10 mouse cellular contexts compared by ENCODE assay signal in the genomic region with DNA sequence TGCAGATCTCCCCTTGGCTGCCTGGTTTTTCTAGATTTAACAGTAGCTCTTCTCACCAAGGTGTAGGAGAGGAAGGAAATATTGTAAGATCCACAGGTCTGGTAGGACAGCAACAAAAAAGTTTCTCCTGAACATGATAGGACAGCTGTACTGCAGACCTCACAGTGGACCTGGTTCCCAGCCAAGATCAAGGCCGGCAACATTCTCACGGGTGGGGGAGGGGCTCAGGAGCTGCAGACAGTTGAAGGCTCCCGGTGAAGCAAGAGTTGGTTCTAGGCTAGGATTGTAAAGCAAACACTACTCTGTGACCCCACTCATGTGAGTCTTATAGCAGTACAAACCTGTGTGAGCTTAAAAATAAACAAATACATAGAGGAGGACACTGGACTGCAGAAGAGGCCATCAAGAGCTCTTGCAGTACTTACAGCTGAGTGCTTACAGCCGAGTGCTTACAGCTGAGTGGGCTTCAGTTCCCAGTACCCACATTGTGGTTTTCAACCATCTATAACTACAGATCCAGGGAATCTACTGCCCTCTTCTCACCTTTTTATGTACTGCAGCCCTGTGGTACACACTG. TPM values are rescaled to one million over a fixed set of nuclear protein-coding genes. Genes with fewer than 3 reads are reported as not detected.
A peak's percentile ranks its signal among the peaks of the same experiment; 100 is the strongest.
DNase-seq lines count a peak whose midpoint lies in the region; ATAC-seq lines count a peak whose summit lies in the region.
"Had no signal": no experiment of that assay in that cellular context is flagged by ENCODE, and none has a peak within 500 bp of the region (broad histone marks: within the 10 kb centered on the region; RNA-seq: fewer than 3 reads in every experiment).

No protein-coding gene starts in this region.

- H3K4me3 ChIP-seq in kidney, embryonic 14.5 days (ENCODE audit: low read length), result no peak overlapping the region
- no peak overlapping the region for H3K4me3 ChIP-seq in kidney, embryonic 16.5 days (ENCODE audit: low read length)

- no peak overlapping the region for H3K9ac ChIP-seq in kidney, embryonic 14.5 days (ENCODE audit: low read depth, low read length)
- H3K9ac ChIP-seq in kidney, embryonic 16.5 days (replicated peaks; ENCODE audit: low read length), result no peak overlapping the region

- H3K27me3 ChIP-seq in kidney, embryonic 14.5 days (ENCODE audit: control insufficient read depth, insufficient read depth, low read length), result no peaks in the 10 kb centered on the region
- no peaks in the 10 kb centered on the region for H3K27me3 ChIP-seq in kidney, embryonic 16.5 days (ENCODE audit: insufficient read depth, low read length)
- H3K27me3 ChIP-seq: Patski had no signal

- intact Hi-C loops in heart, postnatal 14 days (cut with DNase I), result no loop called here

- H3K4me2 ChIP-seq in kidney, embryonic 14.5 days (replicated peaks; ENCODE audit: low read depth, low read length), result no peak overlapping the region
- H3K4me2 ChIP-seq in kidney, embryonic 16.5 days (replicated peaks; ENCODE audit: low read depth, low read length), result no peak overlapping the region

- DNase-seq in adrenal gland, postnatal 25 days, result peak; percentile 64
- DNase-seq in heart, postnatal 14 days, result peak; percentile 51 to 70
- DNase-seq in lung, postnatal 10 days, result peak; percentile 75
- no peak for DNase-seq in thymus, postnatal 0 days (ENCODE audit: low spot score)
- no peak for DNase-seq in right cerebral cortex, adult 18-20 months
- no peak for DNase-seq in right cerebral cortex, adult 2 months (ENCODE audit: low spot score in 2 of 2)
- DNase-seq: cerebellum, postnatal 25 days had no signal

- 0 out of 2 replicates have a peak, but pooled peaks have one; percentile 13 for ATAC-seq in kidney, embryonic 14.5 days (ENCODE audit: low FRiP score, low TSS enrichment)
- no peak; the same call in 1 of the 2 replicates for ATAC-seq in kidney, embryonic 16.5 days (ENCODE audit: low FRiP score, low TSS enrichment)
- ATAC-seq: Patski had no signal

- WGBS in kidney, embryonic 14.5 days, result 37% methylated on average over 4 of the region's 4 CpGs
- 40% methylated on average over 4 of the region's 4 CpGs for WGBS in kidney, embryonic 16.5 days

- H3K27ac ChIP-seq in kidney, embryonic 14.5 days (ENCODE audit: low read depth, low read length), result no peak overlapping the region
- H3K27ac ChIP-seq in kidney, embryonic 16.5 days (ENCODE audit: low read length), result no peak overlapping the region

- H3K36me3 ChIP-seq in kidney, embryonic 14.5 days (ENCODE audit: control insufficient read depth, insufficient read depth, low read length), result no peaks in the 10 kb centered on the region
- 0 out of 2 replicates have a peak, but pooled peaks cover 6% of the 10 kb centered on the region for H3K36me3 ChIP-seq in kidney, embryonic 16.5 days (ENCODE audit: insufficient read depth, low read length)

- H3K9me3 ChIP-seq in kidney, embryonic 14.5 days (ENCODE audit: control insufficient read depth, low read length), result no peaks in the 10 kb centered on the region
- H3K9me3 ChIP-seq in kidney, embryonic 16.5 days (ENCODE audit: low read length), result no peaks in the 10 kb centered on the region

- no peaks in the 10 kb centered on the region for H3K4me1 ChIP-seq in kidney, embryonic 14.5 days (ENCODE audit: control insufficient read depth, insufficient read depth, low read length)
- peaks cover 7% of the 10 kb centered on the region for H3K4me1 ChIP-seq in kidney, embryonic 16.5 days (ENCODE audit: insufficient read depth, low read length)

RNA-seq across cellular contexts. Expression of gene Gapdhs, which starts 0.6 kb away (rescaled TPM):
- 0.61 and 1.6 TPM in 2 replicates for polyA plus RNA-seq in kidney, embryonic 14.5 days (2014; fragmentation: Nextera tagmentation; extraction: Ambion mirVana)
- 0.21 and 0.45 TPM in 2 replicates for polyA plus RNA-seq in kidney, embryonic 16.5 days (2015; fragmentation: Nextera tagmentation; extraction: Ambion mirVana)
- not detected in 2 replicates for total RNA-seq in adrenal gland, postnatal 25 days (2021)
- total RNA-seq in heart, postnatal 14 days (2021), result not detected
- polyA plus RNA-seq in thymus, postnatal 0 days (2015; fragmentation: Nextera tagmentation; extraction: Ambion mirVana), result 0.43 TPM in 1 of 2 replicates, not detected in the other

RNA-seq across cellular contexts. Expression of gene Sbsn, which starts 7.2 kb away (rescaled TPM):
- 1.1 and 1.6 TPM in 2 replicates for polyA plus RNA-seq in kidney, embryonic 14.5 days (2014; fragmentation: Nextera tagmentation; extraction: Ambion mirVana)
- polyA plus RNA-seq in kidney, embryonic 16.5 days (2015; fragmentation: Nextera tagmentation; extraction: Ambion mirVana), result 1.7 and 2.3 TPM in 2 replicates
- 310 and 338 TPM in 2 replicates for total RNA-seq in adrenal gland, postnatal 25 days (2021)
- 1 to 10 TPM; 4.3 to 5.5 TPM for total RNA-seq in heart, postnatal 14 days (2021)
- 2.0 and 4.1 TPM in 2 replicates for polyA plus RNA-seq in thymus, postnatal 0 days (2015; fragmentation: Nextera tagmentation; extraction: Ambion mirVana)

RNA-seq across cellular contexts. Expression of gene Tmem147, which starts 14.8 kb away (rescaled TPM):
- polyA plus RNA-seq in kidney, embryonic 14.5 days (2014; fragmentation: Nextera tagmentation; extraction: Ambion mirVana), result 202 and 206 TPM in 2 replicates
- polyA plus RNA-seq in kidney, embryonic 16.5 days (2015; fragmentation: Nextera tagmentation; extraction: Ambion mirVana), result 209 and 225 TPM in 2 replicates
- total RNA-seq in adrenal gland, postnatal 25 days (2021), result 209 TPM in 2 replicates
- total RNA-seq in heart, postnatal 14 days (2021), result 100 to 1,000 TPM; 238 to 243 TPM
- polyA plus RNA-seq in thymus, postnatal 0 days (2015; fragmentation: Nextera tagmentation; extraction: Ambion mirVana), result 173 and 184 TPM in 2 replicates

RNA-seq across cellular contexts. Expression of gene Dmkn, which starts 19.4 kb away (rescaled TPM):
- 0.74 and 0.95 TPM in 2 replicates for polyA plus RNA-seq in kidney, embryonic 14.5 days (2014; fragmentation: Nextera tagmentation; extraction: Ambion mirVana)
- polyA plus RNA-seq in kidney, embryonic 16.5 days (2015; fragmentation: Nextera tagmentation; extraction: Ambion mirVana), result 0.89 and 1.2 TPM in 2 replicates
- 1.4 and 2.6 TPM in 2 replicates for total RNA-seq in adrenal gland, postnatal 25 days (2021)
- total RNA-seq in heart, postnatal 14 days (2021), result 1 to 10 TPM; 4.8 to 7.0 TPM
- 10.7 and 12.7 TPM in 2 replicates for polyA plus RNA-seq in thymus, postnatal 0 days (2015; fragmentation: Nextera tagmentation; extraction: Ambion mirVana)

RNA-seq across cellular contexts. Expression of gene Atp4a, which starts 32.1 kb away (rescaled TPM):
- 1.2 and 1.3 TPM in 2 replicates for polyA plus RNA-seq in kidney, embryonic 14.5 days (2014; fragmentation: Nextera tagmentation; extraction: Ambion mirVana)
- 2.1 and 3.2 TPM in 2 replicates for polyA plus RNA-seq in kidney, embryonic 16.5 days (2015; fragmentation: Nextera tagmentation; extraction: Ambion mirVana)
- total RNA-seq in adrenal gland, postnatal 25 days (2021), result 3.6 and 3.8 TPM in 2 replicates
- total RNA-seq in heart, postnatal 14 days (2021), result under 1 TPM in 1 of 2 experiments, not detected in 1; 0.15 TPM
- polyA plus RNA-seq in thymus, postnatal 0 days (2015; fragmentation: Nextera tagmentation; extraction: Ambion mirVana), result 1.4 and 1.5 TPM in 2 replicates
- polyA plus RNA-seq: Patski had no signal

Comparison
In these comparisons a context has a peak if more than half of its experiments do, and no peak if none do; other contexts are left out.
1. DNase-seq: peak in adrenal gland, postnatal 25 days (single experiment), heart, postnatal 14 days (2 of 2) and lung, postnatal 10 days (single experiment); none in thymus, postnatal 0 days (single experiment), right cerebral cortex, adult 18-20 months (single experiment) and right cerebral cortex, adult 2 months (0 of 2).